Comparison of ENCODE assay signal across 8 mouse cellular contexts in genomic region chr9:65398279-65398678, GRCm38 (mm10). TPM values are rescaled to one million over a fixed set of nuclear protein-coding genes. Genes with fewer than 3 reads are reported as not detected.
DNase-seq lines count a peak whose midpoint lies in the region.

Gene Rasl12, plus strand, starts transcription at chr9:65398506.

- H3K4me3 ChIP-seq in hindbrain, embryonic 10.5 days: peak within 1 kb of the TSS; percentile 59

- DNase-seq in R1 (ENCODE audit: low read depth, low spot score): peak; percentile 61
- peak; percentile 86 to 91 for DNase-seq in cerebellum, postnatal 10 days
- DNase-seq in frontal cortex, postnatal 14 days (ENCODE audit: low spot score in 2 of 2): peak; percentile 22 to 52
- peak; percentile 84 for DNase-seq in hindbrain, embryonic 10.5 days (ENCODE audit: low spot score)
- peak; percentile 49 to 54 for DNase-seq in layer of hippocampus, postnatal 14 days (ENCODE audit: low spot score in 2 of 2)
- DNase-seq in lung, postnatal 14 days: peak; percentile 85
- peak; percentile 81 for DNase-seq in retina, embryonic 14.5 days (ENCODE audit: low spot score)
- peak; percentile 66 for DNase-seq in urinary bladder, postnatal 14 days (ENCODE audit: low spot score)

- peaks cover 35% of the 10 kb centered on the region for H3K27me3 ChIP-seq in hindbrain, embryonic 10.5 days (ENCODE audit: insufficient read depth, poor library complexity, severe bottlenecking)

- H3K27ac ChIP-seq in hindbrain, embryonic 10.5 days: peak within 1 kb of the TSS; percentile 83

- H3K4me1 ChIP-seq in hindbrain, embryonic 10.5 days (replicated peaks): peaks cover 29% of the 10 kb centered on the region

- under 1% methylated on average over 24 of the region's 24 CpGs for WGBS in hindbrain, embryonic 10.5 days

- no peaks in the 10 kb centered on the region for H3K9me3 ChIP-seq in hindbrain, embryonic 10.5 days

- H3K36me3 ChIP-seq in hindbrain, embryonic 10.5 days: no peaks in the 10 kb centered on the region

RNA-seq across cellular contexts. Expression of gene Rasl12, which starts in this region (rescaled TPM):
- polyA plus RNA-seq in hindbrain, embryonic 10.5 days (2016; fragmentation: Nextera tagmentation; extraction: Ambion mirVana): 6.3 and 7.8 TPM in 2 replicates
- 1 to 10 TPM; 3.6 to 4.8 TPM for total RNA-seq in layer of hippocampus, postnatal 14 days (2021)

Comparison
In these comparisons a context has a peak if more than half of its experiments do, and no peak if none do; other contexts are left out.
1. Peak in every context shown above with its lines: DNase-seq, H3K4me3 ChIP-seq and H3K27ac ChIP-seq.
2. DNase-seq: peak in every context shown above with its lines; median percentile 88 in cerebellum, postnatal 10 days; 85 in lung, postnatal 14 days; 84 in hindbrain, embryonic 10.5 days; 81 in retina, embryonic 14.5 days; 66 in urinary bladder, postnatal 14 days; 61 in R1; 52 in layer of hippocampus, postnatal 14 days; 37 in frontal cortex, postnatal 14 days.